In the genomic region with DNA sequence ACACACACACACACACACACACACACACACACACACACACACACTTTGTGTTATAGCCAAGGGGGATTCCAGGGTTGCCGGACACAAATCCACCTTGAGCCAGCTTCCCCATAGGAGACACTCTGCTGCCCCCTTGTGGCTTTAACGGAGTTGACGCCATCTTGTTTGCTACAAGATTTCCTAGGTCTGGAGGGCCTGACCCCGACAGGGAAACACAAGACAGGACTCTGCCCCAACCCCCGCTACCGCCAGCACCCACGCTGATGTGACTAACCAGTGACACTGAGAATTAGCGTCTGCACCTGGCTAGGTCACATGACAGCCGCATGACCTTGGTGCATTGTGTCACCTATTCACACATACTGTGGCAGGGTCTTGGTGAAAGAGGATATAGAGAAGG, we compare ENCODE assay signal across 1 mouse cellular context.
TF ChIP-seq lines count a peak whose summit lies in the region.

No protein-coding gene starts in this region.

TF ChIP-seq in MEL, 35 proteins besides CTCF, POLR2A, EP300 and RAD21:
- TF ChIP-seq JUND (IDR thresholded peaks at IDR 0.05; ENCODE audit: low read depth, low read length), result no peak
- no peak for TF ChIP-seq ZNF384 (IDR thresholded peaks at IDR 0.05; ENCODE audit: low read depth, low read length)
- TF ChIP-seq NRF1 (IDR thresholded peaks at IDR 0.05; ENCODE audit: insufficient read depth, low read depth, low read length, poor library complexity, severe bottlenecking), result no peak
- TF ChIP-seq ETS1 (IDR thresholded peaks at IDR 0.05; ENCODE audit: low read depth, low read length), result no peak
- no peak for TF ChIP-seq POLR2AphosphoS5 (IDR thresholded peaks at IDR 0.05; ENCODE audit: borderline replicate concordance, low read depth, low read length)
- no peak for TF ChIP-seq RCOR1 (IDR thresholded peaks at IDR 0.05; ENCODE audit: low read depth, low read length)
- TF ChIP-seq MAZ (IDR thresholded peaks at IDR 0.05; ENCODE audit: low read depth, low read length), result no peak
- no peak for TF ChIP-seq BHLHE40 (IDR thresholded peaks at IDR 0.05; ENCODE audit: borderline replicate concordance, low read depth, low read length)
- TF ChIP-seq POLR2AphosphoS2 (IDR thresholded peaks at IDR 0.05; ENCODE audit: low read length), result no peak
- no peak for TF ChIP-seq TBP (IDR thresholded peaks at IDR 0.05; ENCODE audit: low read depth, low read length)
- TF ChIP-seq MAX (IDR thresholded peaks at IDR 0.05; ENCODE audit: low read length), result no peak
- peak; percentile 45 for TF ChIP-seq ZC3H11A (IDR thresholded peaks at IDR 0.05; ENCODE audit: low read depth, low read length)
- no peak for TF ChIP-seq MXI1 (IDR thresholded peaks at IDR 0.05; ENCODE audit: low read depth, low read length)
- 0 out of 4 replicates have a peak, but pooled peaks of 1 of the 2 experiments have one; percentile 18 for TF ChIP-seq USF2 (IDR thresholded peaks at IDR 0.05; ENCODE audit: borderline replicate concordance in 1 of 2, insufficient read depth in 1 of 2, low read depth in 1 of 2, low read length in 2 of 2)
- TF ChIP-seq ZMIZ1 (IDR thresholded peaks at IDR 0.05; ENCODE audit: low read depth, low read length), result no peak
- no peak for TF ChIP-seq MAFK (IDR thresholded peaks at IDR 0.05; ENCODE audit: borderline replicate concordance, low read depth, low read length)
- no peak for TF ChIP-seq MYB (IDR thresholded peaks at IDR 0.05; ENCODE audit: low read depth, low read length)
- TF ChIP-seq TCF12 (IDR thresholded peaks at IDR 0.05; ENCODE audit: low read depth, low read length), result no peak
- TF ChIP-seq HCFC1 (IDR thresholded peaks at IDR 0.05; ENCODE audit: low read depth, low read length), result no peak
- TF ChIP-seq CHD1 (IDR thresholded peaks at IDR 0.05; ENCODE audit: low read depth, low read length), result no peak
- TF ChIP-seq GATA1 (IDR thresholded peaks at IDR 0.05; ENCODE audit: low read depth, low read length), result no peak
- TF ChIP-seq GABPA (IDR thresholded peaks at IDR 0.05; ENCODE audit: low read depth, low read length), result no peak
- no peak for TF ChIP-seq E2F4 (IDR thresholded peaks at IDR 0.05; ENCODE audit: borderline replicate concordance, low read depth, low read length)
- no peak for TF ChIP-seq UBTF (IDR thresholded peaks at IDR 0.05; ENCODE audit: borderline replicate concordance, insufficient read depth, low read depth, low read length)
- TF ChIP-seq TAL1 (IDR thresholded peaks at IDR 0.05; ENCODE audit: low read length), result no peak
- TF ChIP-seq ELF1 (IDR thresholded peaks at IDR 0.05; ENCODE audit: low read depth, low read length), result no peak
- TF ChIP-seq NELFE (IDR thresholded peaks at IDR 0.05; ENCODE audit: low read depth, low read length), result no peak
- no peak for TF ChIP-seq MYC (IDR thresholded peaks at IDR 0.05; ENCODE audit: low read depth, low read length)
- TF ChIP-seq MEF2A (IDR thresholded peaks at IDR 0.05; ENCODE audit: extremely low read depth, insufficient replicate concordance, low read depth, low read length, poor library complexity, severe bottlenecking), result no peak
- TF ChIP-seq ZKSCAN1 (IDR thresholded peaks at IDR 0.05; ENCODE audit: low read depth, low read length), result no peak
- TF ChIP-seq CHD2 (IDR thresholded peaks at IDR 0.05; ENCODE audit: low read length), result no peak
- peak; percentile 67 for TF ChIP-seq SMC3 (IDR thresholded peaks at IDR 0.05; ENCODE audit: low read depth, low read length)
- TF ChIP-seq USF1 (IDR thresholded peaks at IDR 0.05; ENCODE audit: low read depth, low read length), result peak; percentile 78
- TF ChIP-seq KAT2A (conservative IDR thresholded peaks at IDR 0.05; ENCODE audit: low read depth, low read length), result no peak
- TF ChIP-seq SIN3A (IDR thresholded peaks at IDR 0.05; ENCODE audit: low read length), result peak; percentile 30; the same call in 1 of the 2 replicates
